Mouse (Mus musculus): ENCODE measurements around the gene Cdkal1.

DNA sequence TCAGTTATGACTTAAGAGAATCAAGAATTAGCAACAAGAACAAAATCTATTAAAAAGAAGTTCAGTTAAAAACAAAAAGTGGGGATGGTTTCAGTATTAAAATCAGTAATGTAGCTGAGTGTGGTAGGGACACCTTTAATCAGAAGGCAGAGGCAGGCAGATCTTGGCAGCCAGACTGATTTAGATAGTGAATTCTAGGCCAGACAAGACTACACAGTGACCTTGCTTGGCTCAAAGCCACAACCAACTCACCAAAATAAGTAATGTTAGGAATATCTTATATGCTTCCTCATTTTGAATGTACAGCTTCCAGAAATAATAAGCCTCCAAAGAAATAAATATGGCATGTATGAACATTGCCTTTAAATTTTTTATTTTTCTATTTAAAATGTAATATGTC, 301.7 kb downstream of the Cdkal1 start:
- no peak for TF ChIP-seq CTCF (conservative IDR thresholded peaks at IDR 0.05 in 1 of 2, IDR thresholded peaks at IDR 0.05 in 1 of 2; ENCODE audit: low read depth in 2 of 2, low read length in 2 of 2)
- TF ChIP-seq POLR2A (IDR thresholded peaks at IDR 0.05; ENCODE audit: low read depth, low read length) = no peak
- TF ChIP-seq ELF1 (IDR thresholded peaks at IDR 0.05; ENCODE audit: low read depth, low read length) = no peak
- no peak for TF ChIP-seq EP300 (IDR thresholded peaks at IDR 0.05; ENCODE audit: low read length)
- TF ChIP-seq RCOR1 (conservative IDR thresholded peaks at IDR 0.05; ENCODE audit: low read depth, low read length) = no peak
